9 mouse cellular contexts compared by ENCODE assay signal in the genomic region with DNA sequence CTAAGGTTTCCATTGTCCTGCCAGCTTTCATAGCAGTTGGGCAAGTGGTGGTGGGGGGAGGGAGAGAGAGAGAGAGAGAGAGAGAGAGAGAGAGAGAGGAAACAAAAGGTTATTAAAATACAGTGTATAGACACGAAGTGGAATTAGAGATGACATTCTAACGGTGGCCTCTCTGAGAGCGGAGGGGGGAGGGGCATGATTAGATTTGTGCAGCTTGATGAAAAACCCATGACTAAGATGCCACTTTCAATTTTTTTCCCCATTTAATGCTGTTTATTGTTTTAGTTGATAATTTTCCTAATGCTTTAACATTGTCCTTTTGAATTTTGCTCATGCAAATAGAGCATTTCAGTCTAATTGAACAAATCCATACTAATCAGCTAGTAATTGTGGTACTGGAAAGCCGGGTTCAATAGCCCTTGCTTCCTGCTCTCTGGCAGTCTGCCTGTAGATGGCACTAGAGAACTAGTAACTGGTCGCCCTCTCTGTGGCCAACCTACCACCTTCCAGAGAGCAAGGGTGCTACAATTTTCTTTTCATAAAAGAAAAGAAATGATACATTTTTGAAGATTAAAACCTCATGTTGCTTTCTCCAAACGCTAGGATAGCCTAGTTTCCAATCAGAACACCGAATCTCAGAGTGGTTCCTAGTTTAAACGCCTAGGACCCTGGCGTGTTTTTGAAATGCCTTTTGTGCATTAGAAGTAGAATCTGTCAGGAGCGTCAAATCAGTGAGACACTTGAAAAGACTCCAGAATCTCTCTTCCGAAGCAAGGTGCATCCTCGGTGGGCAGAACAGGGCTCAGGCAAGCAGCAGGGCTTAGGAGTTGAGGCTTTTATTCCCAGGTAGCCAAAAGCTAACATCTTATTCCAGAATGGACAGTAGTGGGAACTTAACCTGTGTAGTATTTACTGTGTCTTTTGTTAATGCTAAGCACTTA. TPM values are rescaled to one million over a fixed set of nuclear protein-coding genes. Genes with fewer than 3 reads are reported as not detected.
DNase-seq lines count a peak whose midpoint lies in the region; ATAC-seq and TF ChIP-seq lines count a peak whose summit lies in the region.
"Had no signal": no experiment of that assay in that cellular context is flagged by ENCODE, and none has a peak within 500 bp of the region (broad histone marks: within the 10 kb centered on the region; RNA-seq: fewer than 3 reads in every experiment).

No protein-coding gene starts in this region.

- DNase-seq in right cerebral cortex, adult 18-20 months: peak; percentile 77
- DNase-seq in right cerebral cortex, postnatal 36 days (ENCODE audit: low spot score in 2 of 2): no peak
- peak; percentile 93 for DNase-seq in cerebellum, adult 9-10 months
- peak; percentile 63 to 89 for DNase-seq in frontal cortex, adult 2 months (ENCODE audit: extremely low spot score in 1 of 2, low spot score in 1 of 2)
- peak; percentile 91 for DNase-seq in hindbrain, embryonic 14.5 days (ENCODE audit: low spot score)
- peak; percentile 69 to 74 for DNase-seq in left cerebral cortex, adult 2 months (ENCODE audit: extremely low spot score in 1 of 2, low spot score in 2 of 2)
- peak; percentile 97 for DNase-seq in midbrain, embryonic 11.5 days (ENCODE audit: low spot score, missing footprints)
- peak; percentile 8 to 22 for DNase-seq in spleen, postnatal 36 days (ENCODE audit: low spot score in 2 of 2)

- H3K9ac ChIP-seq in hindbrain, embryonic 14.5 days: no peak overlapping the region; the same call in 1 of the 2 replicates
- 0 out of 2 replicates have a peak overlapping the region, but pooled peaks have one; percentile 9 for H3K9ac ChIP-seq in midbrain, embryonic 11.5 days (ENCODE audit: low read length)

- H3K27me3 ChIP-seq in hindbrain, embryonic 14.5 days (ENCODE audit: control insufficient read depth, insufficient read depth, low read length): no peaks in the 10 kb centered on the region
- no peaks in the 10 kb centered on the region for H3K27me3 ChIP-seq in midbrain, embryonic 11.5 days (ENCODE audit: control insufficient read depth, insufficient read depth, low read length)

- intact Hi-C loops in left cerebral cortex, adult 2 months (cut with DNase I): no loop called here

- peak overlapping the region; percentile 5; the same call in 1 of the 2 replicates for H3K4me2 ChIP-seq in hindbrain, embryonic 14.5 days (replicated peaks)
- H3K4me2 ChIP-seq in midbrain, embryonic 11.5 days: no peak overlapping the region

- peaks cover 17% of the 10 kb centered on the region for H3K36me3 ChIP-seq in hindbrain, embryonic 14.5 days (replicated peaks; ENCODE audit: control insufficient read depth, insufficient read depth)
- H3K36me3 ChIP-seq in midbrain, embryonic 11.5 days (ENCODE audit: control insufficient read depth, insufficient read depth, low read length): no peaks in the 10 kb centered on the region

- peaks cover 56% of the 10 kb centered on the region for H3K4me1 ChIP-seq in hindbrain, embryonic 14.5 days (replicated peaks; ENCODE audit: control insufficient read depth, insufficient read depth, low read length)
- H3K4me1 ChIP-seq in midbrain, embryonic 11.5 days (ENCODE audit: control insufficient read depth, insufficient read depth, low read length): peaks cover 42% of the 10 kb centered on the region

- no peak overlapping the region for H3K4me3 ChIP-seq in hindbrain, embryonic 14.5 days (replicated peaks; ENCODE audit: low read length)
- no peak overlapping the region for H3K4me3 ChIP-seq in left cerebral cortex, adult 2 months
- no peak overlapping the region for H3K4me3 ChIP-seq in midbrain, embryonic 11.5 days (ENCODE audit: low read depth, low read length)
- H3K4me3 ChIP-seq: megakaryocyte, embryonic 14.5 days had no signal

- ATAC-seq in hindbrain, embryonic 14.5 days (ENCODE audit: low FRiP score): peak; percentile 74
- peak; percentile 73 for ATAC-seq in midbrain, embryonic 11.5 days (ENCODE audit: low FRiP score)

- H3K9me3 ChIP-seq in hindbrain, embryonic 14.5 days (ENCODE audit: control insufficient read depth, low read length): no peaks in the 10 kb centered on the region
- no peaks in the 10 kb centered on the region for H3K9me3 ChIP-seq in midbrain, embryonic 11.5 days (ENCODE audit: control insufficient read depth, low read length)
- H3K9me3 ChIP-seq: megakaryocyte, embryonic 14.5 days had no signal

- H3K27ac ChIP-seq in hindbrain, embryonic 14.5 days: peak overlapping the region; percentile 92
- peak overlapping the region; percentile 58 for H3K27ac ChIP-seq in left cerebral cortex, adult 2 months
- H3K27ac ChIP-seq in midbrain, embryonic 11.5 days (ENCODE audit: low read depth, low read length): no peak overlapping the region

- 15% methylated on average over 12 of the region's 12 CpGs for WGBS in hindbrain, embryonic 14.5 days
- WGBS in midbrain, embryonic 11.5 days: 20% methylated on average over 12 of the region's 12 CpGs

- peak; percentile 86 for TF ChIP-seq CTCF in left cerebral cortex, adult 2 months (IDR thresholded peaks at IDR 0.05)

RNA-seq across cellular contexts. Expression of a gene that starts 48.5 kb away (rescaled TPM):
- polyA plus RNA-seq in frontal cortex, adult 2 months (2012; rRNA removed): not detected in 2 replicates
- polyA plus RNA-seq in hindbrain, embryonic 14.5 days (2014; fragmentation: Nextera tagmentation; extraction: Ambion mirVana): not detected in 2 replicates
- not detected for total RNA-seq in left cerebral cortex, adult 2 months (2021)
- polyA plus RNA-seq in midbrain, embryonic 11.5 days (2014; fragmentation: Nextera tagmentation; extraction: Ambion mirVana): not detected in 2 replicates

Comparison
In these comparisons a context has a peak if more than half of its experiments do, and no peak if none do; other contexts are left out.
1. DNase-seq: peak in right cerebral cortex, adult 18-20 months (single experiment), cerebellum, adult 9-10 months (single experiment), frontal cortex, adult 2 months (2 of 2), hindbrain, embryonic 14.5 days (single experiment), left cerebral cortex, adult 2 months (2 of 2), midbrain, embryonic 11.5 days (single experiment) and spleen, postnatal 36 days (2 of 2); none in right cerebral cortex, postnatal 36 days (0 of 2).